ENCODE assay signal across 20 mouse cellular contexts in genomic region chr3:52295688-52296087, GRCm38 (mm10).
"Had no signal": no experiment of that assay in that cellular context is flagged by ENCODE, and none has a peak within 500 bp of the region (broad histone marks: within the 10 kb centered on the region; RNA-seq: fewer than 3 reads in every experiment).

No protein-coding gene starts in this region.

- H3K4me2 ChIP-seq: kidney, embryonic 15.5 days; liver, embryonic 13.5 days; midbrain, embryonic 11.5 days; neural tube, embryonic 12.5 days; neural tube, embryonic 15.5 days; stomach, embryonic 15.5 days had no signal

- H3K36me3 ChIP-seq: kidney, embryonic 15.5 days; liver, embryonic 13.5 days; neural tube, embryonic 12.5 days; neural tube, embryonic 15.5 days; stomach, embryonic 15.5 days had no signal

- H3K27ac ChIP-seq: kidney, embryonic 15.5 days; left cerebral cortex, adult 2 months; liver, embryonic 13.5 days; neural tube, embryonic 12.5 days; neural tube, embryonic 15.5 days; stomach, embryonic 15.5 days had no signal

- H3K27me3 ChIP-seq: kidney, embryonic 15.5 days; liver, embryonic 13.5 days; neural tube, embryonic 12.5 days; neural tube, embryonic 15.5 days; stomach, embryonic 15.5 days had no signal

- H3K4me1 ChIP-seq: neural tube, embryonic 12.5 days had no signal

- H3K4me3 ChIP-seq: kidney, embryonic 15.5 days; left cerebral cortex, adult 2 months; liver, embryonic 13.5 days; neural tube, embryonic 12.5 days; neural tube, embryonic 15.5 days; stomach, embryonic 15.5 days had no signal

- H3K9ac ChIP-seq: kidney, embryonic 15.5 days; liver, embryonic 13.5 days; neural tube, embryonic 12.5 days; neural tube, embryonic 15.5 days; stomach, embryonic 15.5 days had no signal

- H3K9me3 ChIP-seq: kidney, embryonic 15.5 days; liver, embryonic 13.5 days; neural tube, embryonic 12.5 days; neural tube, embryonic 15.5 days; stomach, embryonic 15.5 days had no signal

- DNase-seq: kidney, adult 8-10 months; kidney, postnatal 14 days; kidney, postnatal 4 days; layer of hippocampus, adult 9-11 months; layer of hippocampus, postnatal 36 days; liver, embryonic 13.5 days; lung, adult 2 months; lung, postnatal 14 days; lung, postnatal 4 days; midbrain, embryonic 14.5 days; retina, postnatal 1 day; right cerebral cortex, postnatal 25 days; spleen, adult 18-20 months; thymus, postnatal 25 days had no signal
